Mouse (Mus musculus) left cerebral cortex, adult 8-10 months (tissue): ENCODE measurements around the gene Zfp775. TPM values are rescaled to one million over a fixed set of nuclear protein-coding genes. Genes with fewer than 3 reads are reported as not detected.
"Not testable (repeated sequence)": the region's sequence is repeated elsewhere in the genome, so short reads cannot be mapped to it uniquely, and the experiment has no call there.

ENCODE experiments used
- DNase-seq, 2 experiments: peaks; one replicate each; pipeline ENCODE4 v3.0.0; 2022; ENCODE audit warnings: low spot score in 2 of 2
- total RNA-seq, 4 experiments: library from RNA; stranded (reverse); gene quantifications; 2 replicates each; pipeline ENCODE4 v1.2.4; 2022

The Zfp775 gene
- total RNA-seq, 4 experiments from 2014 or later, result 7.7 to 9.5 (median 7.8) TPM

DNA sequence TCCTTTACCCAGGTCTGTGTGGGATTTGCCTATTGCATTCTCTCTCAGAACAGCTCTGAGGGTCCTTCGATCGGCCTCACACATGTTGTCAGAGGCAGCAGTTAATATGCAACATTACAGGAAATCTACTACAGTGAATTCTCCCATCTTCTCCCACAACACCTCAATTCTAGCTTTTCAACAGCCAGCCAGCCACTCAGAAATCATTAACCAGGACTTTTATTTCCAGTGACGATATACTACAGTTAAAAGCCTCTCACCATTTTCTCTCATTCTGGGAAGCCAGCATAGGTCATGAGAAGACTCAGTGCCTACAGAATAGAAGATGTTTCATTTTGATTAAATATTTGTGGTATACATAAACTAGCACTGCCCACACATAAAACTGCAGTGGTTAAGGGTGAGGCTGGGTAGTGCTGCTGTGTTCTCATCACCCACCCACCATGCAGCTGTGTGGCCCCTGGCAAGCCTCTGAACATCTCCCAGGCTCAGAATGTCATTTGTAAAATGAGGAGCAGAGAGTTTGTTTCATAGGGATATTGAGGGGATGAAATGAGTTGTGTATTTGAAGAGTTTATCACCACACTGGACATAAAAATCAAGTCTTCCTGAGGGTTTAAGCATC is 10.5 kb upstream of the Zfp775 start:
- no peak for DNase-seq

DNA sequence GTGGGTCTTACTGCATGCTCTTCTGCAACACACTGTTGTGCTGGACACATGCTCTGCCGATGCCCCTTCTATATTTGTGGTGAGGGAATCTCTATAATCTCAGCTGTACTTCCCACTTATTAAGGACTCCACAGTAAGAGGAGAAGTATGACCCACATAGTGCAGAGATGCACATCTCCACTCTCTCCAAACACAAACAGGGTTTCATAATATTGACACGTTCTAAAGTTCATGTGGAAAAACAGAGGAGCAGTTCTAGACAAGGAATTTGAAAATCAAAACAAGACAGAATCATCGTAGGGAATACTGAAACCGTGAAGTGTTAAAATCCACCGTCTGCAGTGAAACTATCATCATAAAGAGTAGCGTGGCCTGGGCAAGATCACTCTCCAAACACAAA is 10.0 kb upstream of the Zfp775 start:
- DNase-seq, result no peak

DNA sequence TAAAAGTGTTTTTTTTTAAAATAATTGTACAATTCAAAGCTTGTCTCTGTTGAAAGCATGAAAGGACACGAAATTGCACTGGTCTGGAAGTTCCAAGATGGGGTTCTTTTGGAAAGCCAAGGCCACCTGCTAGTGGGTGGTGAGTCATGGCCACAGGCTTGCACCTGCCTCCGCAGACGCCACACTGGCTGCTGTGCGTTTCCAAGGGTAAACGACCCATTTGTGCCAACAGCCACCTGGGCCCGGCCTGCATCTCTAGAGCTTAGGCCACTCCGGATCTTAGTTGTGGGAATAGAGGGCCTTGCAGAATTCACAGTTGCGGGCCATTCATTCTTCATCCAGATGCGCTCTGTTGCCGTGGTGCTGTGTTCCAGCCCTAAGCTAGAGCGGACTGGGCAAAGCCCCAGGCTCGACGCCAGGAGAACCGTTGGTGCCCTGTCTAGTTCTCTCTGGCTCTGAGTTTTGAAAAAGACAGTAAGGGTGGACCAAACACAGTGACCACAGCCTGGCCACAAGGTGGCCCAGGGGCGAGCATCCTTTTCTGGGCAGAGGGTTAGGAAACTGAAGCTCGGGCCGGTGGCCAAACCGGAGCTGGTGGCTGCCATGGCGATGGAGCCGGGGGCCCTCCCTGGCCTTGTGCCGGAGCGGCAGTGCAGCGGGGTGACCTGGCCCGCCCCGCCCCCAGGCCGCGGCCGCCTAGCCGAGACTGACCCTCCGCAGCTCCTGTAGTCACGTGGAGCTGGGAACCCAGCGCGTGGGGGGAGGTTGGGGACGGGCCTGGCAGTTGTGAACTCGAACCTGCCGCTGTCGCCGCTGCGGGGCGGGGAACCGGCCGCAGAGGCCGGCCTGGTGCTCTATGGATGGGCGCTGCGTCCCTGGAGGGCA is 8.5 kb upstream of the Zfp775 start, which contains the start of the genes Repin1 and Gm44965:
Repin1 (plus strand) TSS at position 726 of the 885 bp plus-strand sequence.
Gm44965 (plus strand) TSS at position 784 of the 885 bp plus-strand sequence.
- DNase-seq, result peak; percentile 91 to 92

DNA sequence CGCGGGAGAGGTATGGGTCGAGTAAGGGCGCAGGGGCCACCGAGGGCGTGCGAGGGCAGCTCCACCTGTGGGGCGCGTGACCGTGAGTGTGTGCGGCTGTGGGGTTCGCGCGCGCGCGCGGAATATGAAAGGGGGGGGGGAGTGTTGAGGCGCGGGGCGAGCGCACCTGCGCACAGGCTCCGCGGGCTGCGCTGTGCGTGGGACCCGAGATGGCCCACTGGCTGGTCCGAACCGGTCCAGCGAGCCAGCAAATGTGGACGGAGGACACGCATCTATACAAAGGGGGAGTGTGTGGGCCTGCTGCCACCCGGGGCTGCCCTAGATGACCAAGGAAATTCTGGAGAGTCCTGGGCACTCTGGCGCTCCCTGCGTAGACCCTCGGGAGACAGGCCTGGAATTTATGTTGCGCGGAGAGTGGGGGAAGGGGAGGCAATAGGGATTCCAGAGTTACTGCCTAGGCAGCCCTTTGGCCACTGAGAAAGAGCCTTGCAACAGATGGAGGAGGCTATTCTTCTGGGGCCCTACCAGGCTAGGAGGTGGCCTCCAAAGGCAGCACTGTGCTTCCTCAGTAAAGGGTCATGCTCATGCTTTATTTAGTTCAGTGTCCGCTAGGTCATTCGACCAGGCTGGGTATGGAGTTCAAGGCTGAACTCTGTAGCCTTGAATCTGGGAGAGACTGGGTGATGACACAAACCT is 7.7 kb upstream of the Zfp775 start:
- peak; percentile 55 to 56 for DNase-seq

DNA sequence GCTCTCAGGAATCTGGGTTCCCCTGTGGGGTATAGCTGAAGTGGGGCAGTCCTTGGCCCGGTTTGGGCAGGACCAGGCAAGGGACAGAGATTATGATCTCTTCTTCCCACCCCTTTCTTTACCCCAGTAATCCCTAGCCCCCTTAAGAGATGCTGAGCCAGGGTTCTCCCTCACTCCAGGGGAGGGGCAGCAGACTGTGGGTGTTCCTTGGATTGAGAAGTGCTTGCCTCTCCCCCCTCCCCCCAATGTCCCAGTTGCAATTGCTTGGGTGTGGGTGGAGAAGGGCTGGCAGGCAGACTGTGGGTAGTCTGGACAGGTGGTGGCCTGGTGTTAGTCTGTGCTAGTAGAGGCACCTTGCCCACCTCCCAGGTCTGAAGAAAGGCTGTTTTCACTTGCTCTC is 6.6 kb upstream of the Zfp775 start:
- DNase-seq, result peak in 1 of 2 experiments; percentile 49

DNA sequence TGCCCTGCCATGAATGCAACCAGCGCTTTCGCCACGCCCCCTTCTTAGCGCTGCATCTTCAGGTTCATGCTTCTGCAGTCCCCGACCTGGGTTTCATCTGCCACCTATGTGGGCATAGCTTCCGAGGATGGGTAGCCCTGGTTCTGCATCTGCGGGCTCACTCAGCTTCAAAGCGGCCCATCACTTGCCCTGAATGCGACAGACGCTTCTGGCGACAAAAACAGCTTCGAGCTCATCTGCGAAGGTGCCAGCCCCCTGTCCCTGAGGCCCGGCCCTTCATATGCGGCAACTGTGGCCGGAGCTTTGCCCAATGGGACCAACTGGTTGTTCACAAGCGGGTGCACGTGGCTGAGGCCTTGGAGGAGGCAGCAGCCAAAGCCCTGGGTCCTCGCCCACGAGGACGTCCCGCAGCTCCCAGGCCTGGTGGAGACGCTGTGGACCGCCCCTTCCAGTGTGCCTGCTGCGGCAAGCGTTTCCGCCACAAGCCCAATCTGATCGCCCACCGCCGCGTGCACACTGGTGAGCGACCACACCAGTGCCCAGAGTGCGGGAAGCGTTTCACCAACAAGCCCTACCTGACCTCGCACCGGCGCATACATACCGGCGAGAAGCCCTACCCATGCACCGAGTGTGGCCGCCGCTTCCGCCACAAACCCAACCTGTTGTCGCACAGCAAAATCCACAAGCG is 5.2 kb upstream of the Zfp775 start:
- DNase-seq, result no peak

DNA sequence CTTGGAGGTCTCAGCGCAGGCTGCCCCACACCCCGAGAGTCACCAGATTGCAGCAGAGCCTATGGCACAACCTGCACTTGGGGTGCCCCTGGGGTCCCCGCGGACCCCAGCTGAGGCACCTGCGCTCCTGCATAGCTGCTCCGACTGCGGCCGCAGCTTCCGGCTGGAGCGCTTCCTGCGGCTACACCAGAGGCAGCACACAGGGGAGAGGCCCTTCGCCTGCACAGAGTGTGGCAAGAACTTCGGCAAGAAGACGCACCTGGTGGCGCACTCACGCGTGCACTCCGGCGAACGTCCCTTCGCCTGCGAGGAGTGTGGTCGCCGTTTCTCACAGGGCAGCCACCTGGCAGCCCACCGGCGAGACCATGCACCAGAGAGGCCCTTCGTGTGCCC is 4.6 kb upstream of the Zfp775 start:
- DNase-seq, result no peak

DNA sequence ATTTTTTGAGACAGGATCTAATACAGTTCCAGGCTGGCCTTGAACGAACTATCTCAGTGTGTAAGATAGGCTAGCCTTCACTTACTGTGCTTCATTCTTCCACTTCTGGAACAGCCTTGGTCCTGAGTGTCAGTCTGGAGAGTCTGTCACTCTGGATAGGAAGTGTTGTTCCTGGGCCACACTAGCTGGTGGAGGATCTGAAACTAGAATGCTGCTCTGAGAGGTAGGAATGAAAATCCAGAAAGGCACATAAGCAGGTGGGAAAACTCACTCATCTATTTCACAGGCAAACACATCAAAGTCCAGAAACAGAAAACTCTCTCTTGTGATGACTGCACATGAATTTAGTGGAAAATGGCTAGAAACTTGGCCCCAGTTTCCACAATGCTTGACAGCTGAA is 1.3 kb upstream of the Zfp775 start:
- DNase-seq, result no peak

DNA sequence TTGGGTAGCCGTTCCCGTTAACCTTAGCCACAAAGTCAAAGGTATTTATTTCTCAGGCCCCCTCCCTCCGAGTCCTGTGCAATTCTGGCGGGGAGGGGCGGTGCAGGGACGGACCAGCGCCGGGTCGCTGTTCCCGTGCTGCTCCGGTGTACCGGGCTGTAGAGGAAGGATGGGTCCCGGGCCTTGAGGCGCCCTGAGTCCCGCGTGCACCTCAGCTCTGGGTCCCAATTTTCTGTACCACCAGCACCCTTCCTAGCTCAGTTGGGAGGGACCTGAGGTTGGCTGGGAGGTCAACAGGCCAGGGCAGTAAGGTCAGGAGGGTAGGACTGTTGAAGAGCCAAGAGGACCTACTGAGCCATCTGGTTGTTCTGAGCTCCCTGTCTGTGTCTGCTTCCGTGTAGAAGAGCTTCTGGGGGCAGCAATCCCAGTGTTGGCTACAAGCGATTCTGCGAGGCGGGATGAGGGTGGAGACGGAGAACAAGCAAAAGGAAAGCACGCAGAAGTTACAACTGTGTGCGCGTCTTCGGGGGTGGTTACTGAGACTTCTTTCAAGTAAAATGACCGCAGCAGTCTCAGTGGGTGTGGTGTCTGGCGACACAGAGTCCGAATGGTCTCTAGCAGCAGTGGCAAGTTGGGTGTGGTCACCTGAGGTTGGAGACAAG is 348 bp downstream of the Zfp775 start:
- peak; percentile 36 to 53 for DNase-seq

DNA sequence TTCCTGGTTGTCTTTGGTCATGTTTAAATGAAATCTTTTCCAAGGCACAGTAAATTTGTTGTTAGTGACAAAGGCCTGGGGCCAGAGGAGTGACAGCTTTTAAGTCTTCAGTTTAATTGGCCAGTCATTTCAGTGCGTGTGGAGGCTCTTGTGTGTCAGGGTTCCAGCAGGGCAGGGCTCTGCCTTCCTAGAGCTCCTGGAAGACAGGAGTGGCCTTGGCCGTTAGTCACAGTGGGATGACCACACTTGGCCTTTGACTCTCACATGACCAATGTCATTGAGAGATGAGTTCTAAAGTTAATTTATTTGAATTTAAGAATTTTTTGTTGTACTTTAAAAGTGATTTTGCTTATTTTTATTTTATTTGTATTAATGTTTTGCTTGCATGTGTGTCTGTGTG is 6.3 kb downstream of the Zfp775 start:
- DNase-seq, result no peak

DNA sequence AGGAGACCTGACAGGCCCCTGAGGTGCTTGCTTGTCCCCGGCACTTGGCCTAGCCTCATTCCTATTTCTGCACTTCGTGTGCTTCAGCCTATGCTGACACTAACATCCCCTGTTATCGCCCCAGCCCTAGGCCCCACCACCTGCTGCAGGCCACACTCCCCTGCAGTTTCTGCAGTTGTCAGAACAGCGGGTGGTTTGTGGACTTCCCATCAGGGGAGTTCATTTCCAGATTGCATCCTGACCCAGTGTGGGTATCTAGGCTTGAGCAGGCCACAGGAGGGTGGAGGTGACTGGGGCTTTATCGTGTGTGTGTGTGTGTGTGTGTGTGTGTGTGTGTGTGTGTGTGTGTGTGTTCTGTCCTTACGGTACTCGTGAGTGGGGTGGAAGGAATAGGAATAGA is 7.6 kb downstream of the Zfp775 start:
- DNase-seq, result no peak

DNA sequence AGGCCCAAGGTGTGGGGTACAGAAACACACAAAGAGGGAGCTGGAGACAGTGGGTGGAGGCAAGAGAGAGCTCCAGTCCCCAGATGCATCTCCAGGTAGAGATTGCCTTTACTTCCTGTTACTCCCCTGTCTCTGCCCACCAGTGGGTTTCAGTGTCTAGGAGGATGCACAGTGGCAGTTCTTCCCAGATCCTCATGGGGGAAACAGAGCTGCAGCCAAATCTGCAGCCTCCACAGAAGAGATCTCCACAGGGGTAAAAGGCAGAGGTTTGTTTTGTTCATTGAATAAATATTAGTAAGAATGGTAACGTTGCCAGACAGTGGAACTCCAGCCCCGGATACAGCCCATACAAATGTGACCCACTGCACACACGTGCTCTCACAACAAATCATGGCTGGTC is 8.8 kb downstream of the Zfp775 start:
- DNase-seq, result no peak

DNA sequence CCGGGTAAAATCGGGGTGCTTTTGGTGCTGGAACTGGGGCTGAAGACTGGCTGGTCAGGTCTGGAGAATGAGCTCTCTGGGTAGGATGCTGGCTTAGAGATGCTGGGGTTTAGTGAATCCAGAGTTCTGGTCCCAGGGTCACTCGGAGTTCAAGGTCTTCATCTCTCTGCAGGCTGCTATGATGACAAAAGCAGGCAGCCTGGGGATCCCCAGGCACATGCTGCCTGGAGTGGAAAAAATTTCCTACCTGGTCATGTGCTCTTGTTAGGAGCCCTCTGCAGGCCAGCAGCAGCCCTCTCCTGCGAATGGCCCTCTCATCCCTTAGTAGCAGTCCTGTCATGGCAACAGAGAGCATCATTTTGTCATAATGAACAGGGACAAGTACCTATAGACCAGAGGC is 11.6 kb downstream of the Zfp775 start:
- no peak for DNase-seq

DNA sequence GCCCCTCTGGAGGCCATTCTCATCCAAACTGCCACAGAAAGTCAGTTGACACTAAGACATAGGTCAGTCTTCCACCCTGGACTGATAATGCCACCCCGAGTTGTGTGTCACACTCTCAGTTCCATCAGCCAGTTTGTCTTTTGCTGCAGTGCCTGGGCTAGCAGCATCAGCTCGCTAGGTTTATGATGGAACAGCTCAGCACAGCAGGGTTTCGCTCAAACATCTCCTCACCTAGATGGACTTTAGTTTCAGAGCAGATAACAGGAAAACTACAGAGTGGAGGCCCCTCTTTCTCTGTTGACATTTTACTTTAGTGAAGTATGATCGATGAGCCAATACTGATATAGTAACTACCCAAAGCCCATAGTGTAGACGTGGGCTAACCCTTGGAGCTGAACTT is 12.9 kb downstream of the Zfp775 start:
- DNase-seq, result no peak

DNA sequence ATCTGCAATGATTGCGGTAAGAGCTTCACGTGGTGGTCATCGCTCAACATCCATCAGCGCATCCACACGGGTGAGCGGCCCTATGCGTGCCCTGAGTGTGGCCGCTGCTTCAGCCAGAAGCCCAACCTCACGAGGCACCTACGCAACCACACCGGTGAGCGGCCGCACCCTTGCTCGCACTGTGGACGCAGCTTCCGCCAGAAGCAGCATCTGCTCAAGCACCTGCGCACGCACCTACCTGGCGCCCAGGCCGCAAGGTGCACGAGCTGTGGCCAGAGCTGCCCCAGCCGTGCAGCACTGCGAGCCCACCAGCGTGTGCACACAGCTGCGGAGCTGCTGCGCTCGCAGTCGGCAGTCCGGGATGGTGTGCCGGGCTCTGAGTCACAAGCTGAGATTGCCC is 18.2 kb downstream of the Zfp775 start:
- no peak for DNase-seq

DNA sequence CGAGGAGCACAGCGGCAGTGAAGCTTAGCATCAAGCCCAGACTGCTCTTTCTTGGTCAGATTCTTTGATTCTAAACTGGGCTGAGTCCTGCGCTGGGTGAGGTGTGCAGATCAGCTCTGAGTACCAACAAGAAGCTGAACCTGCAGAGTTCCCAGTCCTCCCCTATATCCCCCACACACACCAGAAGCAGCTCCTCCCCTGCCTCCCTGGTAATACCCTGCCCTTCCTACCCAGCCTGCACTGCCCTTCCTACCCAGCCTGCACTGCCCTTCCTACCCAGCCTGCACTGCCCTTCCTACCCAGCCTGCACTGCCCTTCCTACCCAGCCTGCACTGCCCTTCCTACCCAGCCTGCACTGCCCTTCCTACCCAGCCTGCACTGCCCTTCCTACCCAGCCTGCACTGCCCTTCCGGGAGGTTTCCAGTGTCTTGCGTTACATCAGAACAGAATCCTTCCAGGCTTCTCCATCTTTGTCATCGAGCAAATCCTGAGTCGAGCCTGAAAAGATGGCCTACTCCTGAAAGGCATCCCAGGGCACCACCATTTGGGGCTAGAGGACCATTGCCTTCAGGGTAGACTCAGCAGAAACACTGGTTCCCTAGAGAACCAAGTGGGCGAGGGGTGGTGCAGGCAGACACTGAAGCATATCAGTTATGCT is 20.5 kb downstream of the Zfp775 start:
- not testable (repeated sequence) for DNase-seq

DNA sequence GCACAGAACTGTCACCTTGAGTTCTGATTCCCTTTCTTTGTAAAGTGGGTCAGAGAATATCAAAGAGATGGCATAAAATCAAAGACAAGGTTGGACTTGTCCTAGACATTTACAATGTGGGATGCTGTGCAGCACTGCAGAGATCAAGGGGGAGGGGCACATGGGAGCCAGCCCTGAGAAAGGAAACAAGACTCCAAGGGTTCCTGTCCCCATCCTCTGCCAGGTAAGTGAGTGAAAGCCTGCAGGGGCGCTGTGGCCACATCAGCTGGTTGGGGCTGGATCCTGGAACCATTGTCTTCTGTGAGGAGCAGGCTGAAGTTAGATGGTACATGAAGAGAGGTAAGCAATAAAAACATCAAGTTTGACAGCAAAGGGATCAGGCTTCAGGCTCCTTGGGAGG is 21.6 kb downstream of the Zfp775 start:
- DNase-seq, result no peak

DNA sequence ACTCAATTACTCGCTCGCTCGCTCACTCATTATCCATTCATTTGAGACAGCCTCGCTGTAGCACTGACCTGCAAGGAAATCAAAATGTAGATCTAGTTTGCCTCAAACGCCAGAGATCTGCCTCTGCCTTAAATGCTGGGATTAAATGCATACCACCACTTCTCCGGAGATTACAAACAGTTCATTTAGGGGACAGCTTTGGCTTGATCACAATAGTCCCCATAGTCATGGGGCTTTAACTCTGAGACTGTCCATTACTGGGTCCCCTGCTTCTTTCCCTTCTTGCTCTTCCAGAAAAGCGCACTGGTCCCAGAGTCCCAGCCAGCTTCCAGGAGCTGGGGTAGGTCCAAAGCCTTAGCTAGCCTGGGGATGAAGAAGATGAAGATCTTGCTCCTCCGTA is 24.6 kb downstream of the Zfp775 start, which contains the start of gene AI854703:
AI854703 (plus strand) TSS at position 301 of the 400 bp plus-strand sequence.
- DNase-seq, result no peak

DNA sequence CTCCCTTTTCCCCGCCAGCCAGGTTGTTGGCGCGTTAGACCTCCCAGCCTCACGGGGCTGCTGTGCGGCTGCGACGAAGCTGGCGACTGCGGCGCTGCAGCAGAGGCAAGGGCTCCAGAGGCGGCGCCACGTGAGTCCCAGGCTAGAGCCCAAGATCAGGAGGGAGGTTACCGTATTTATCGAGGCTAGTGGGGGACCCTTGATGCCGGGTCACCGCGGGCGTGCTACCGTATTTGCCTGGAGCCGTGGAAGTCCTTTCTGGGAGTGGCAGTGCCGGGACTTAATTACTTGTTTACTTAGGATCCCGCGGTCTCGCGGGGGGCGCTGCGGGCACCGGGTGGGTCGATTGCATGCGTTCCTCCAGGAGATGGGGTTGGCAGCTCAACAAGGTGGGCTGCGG is 25.1 kb downstream of the Zfp775 start:
- DNase-seq, result peak; percentile 53 to 68

DNA sequence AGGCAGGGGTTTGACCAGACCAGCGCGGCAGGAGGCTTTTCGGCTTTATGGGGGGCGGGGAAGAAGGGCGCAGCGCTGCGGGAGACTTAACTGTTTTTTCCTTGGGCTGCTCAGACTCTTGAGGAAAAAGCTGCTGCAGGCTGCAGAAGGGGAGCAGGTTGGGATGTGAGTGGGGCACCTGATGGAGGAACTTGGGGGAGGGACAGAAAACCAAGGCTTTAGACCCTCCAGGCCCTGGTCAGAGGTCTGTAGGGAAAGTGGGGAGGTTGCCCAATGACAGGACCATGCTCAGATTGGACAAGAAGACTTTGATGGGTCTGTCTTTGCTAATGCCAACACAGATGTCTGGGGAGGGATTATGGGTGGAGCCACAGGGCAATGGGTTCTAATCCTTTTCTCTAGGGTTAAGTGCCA is 25.7 kb downstream of the Zfp775 start:
- peak in 1 of 2 experiments; percentile 24 for DNase-seq
